Mouse (Mus musculus) left cerebral cortex, postnatal 14 days (tissue): ENCODE measurements around the gene Ddx4. TPM values are rescaled to one million over a fixed set of nuclear protein-coding genes. Genes with fewer than 3 reads are reported as not detected.
A peak's percentile ranks its signal among the peaks of the same experiment; 100 is the strongest.
"Not testable (repeated sequence)": the region's sequence is repeated elsewhere in the genome, so short reads cannot be mapped to it uniquely, and the experiment has no call there.

Source experiments
- DNase-seq, 2 experiments: peaks; one replicate each; pipeline ENCODE4 v3.0.0; 2021 to 2022; ENCODE audit warnings: low spot score in 2 of 2, mixed read lengths in 1 of 2
- intact Hi-C: fragments of 180-260 bp; cut with DNase I; formaldehyde crosslinking; loops from one replicate; pipeline ENCODE4 v1.15.1; 2025
- total RNA-seq, 2 experiments: library from RNA; stranded (reverse); gene quantifications; 2 replicates each; pipeline ENCODE4 v1.2.3; 2021

Gene Ddx4
- total RNA-seq, 2 experiments from 2014 or later: 0.78 to 1.2 TPM

GRCm38 (mm10) chr13:112644996-112645395, 7.3 kb downstream of the Ddx4 start:
- DNase-seq: no peak
- intact Hi-C loops: no loop called here

- intact Hi-C loops: no loop called here
- DNase-seq: no peak
These were observed 9.4 kb downstream of the Ddx4 start for GRCm38 (mm10) chr13:112642897-112643296.

DNA sequence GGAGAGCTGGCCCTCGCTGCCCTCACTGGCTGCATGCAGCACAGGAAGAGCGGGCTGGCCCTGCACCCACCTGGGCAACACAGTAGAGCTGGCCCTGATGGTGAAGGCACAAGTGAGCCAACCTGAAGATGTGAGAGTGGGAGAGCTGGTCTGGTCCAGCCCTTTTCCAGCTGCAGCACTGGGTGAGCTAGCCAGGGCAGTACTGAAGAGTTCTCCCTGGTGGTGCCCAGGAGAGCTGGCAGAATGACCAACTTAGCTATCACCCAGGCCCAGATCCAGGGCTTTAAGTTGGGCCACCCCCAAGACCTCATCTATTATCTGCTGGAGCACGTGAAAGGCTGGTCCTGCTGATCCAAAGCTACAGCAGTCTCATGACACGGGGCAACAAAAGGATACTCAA, 13.2 kb downstream of the Ddx4 start:
- DNase-seq: no peak
- intact Hi-C loops: loop anchor here (5.0 kb wide), 1 partner anchor 662 kb away; no protein-coding TSS in a partner anchor

GRCm38 (mm10) chr13:112636498-112636897, 15.8 kb downstream of the Ddx4 start:
- intact Hi-C loops: loop anchor here (5.0 kb wide), 1 partner anchor 659 kb away; no protein-coding TSS in a partner anchor
- DNase-seq: no peak

DNA sequence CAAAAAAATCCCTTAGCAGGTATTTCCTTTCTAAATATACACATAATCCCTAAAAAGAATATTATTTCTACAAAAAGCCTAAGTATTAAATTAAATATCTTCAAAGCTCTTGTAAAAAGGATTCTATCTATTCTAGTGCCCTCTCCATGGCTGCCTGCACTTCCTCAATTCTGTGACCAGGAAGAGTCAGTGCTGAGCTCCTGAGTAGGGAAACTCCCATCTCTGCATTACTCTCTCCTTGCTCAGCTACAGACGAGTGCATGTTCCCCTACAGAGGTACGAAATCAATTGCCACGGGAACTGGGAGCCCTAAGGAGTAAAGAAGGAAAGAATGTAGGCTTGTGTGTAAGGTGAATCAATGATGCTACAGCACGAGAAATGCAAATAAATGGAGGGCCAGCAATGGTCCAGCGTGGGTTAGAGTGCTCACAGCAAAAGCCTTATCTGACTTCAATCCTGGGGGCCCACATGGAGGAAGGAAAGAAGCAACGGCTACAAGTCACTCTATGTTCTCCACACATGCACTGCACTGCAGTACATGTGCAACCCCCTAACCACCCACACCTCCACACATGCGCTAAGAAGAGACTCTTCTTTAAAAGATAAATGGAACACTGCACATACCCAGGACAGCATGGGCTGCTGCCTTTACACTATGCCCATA, 17.0 kb downstream of the Ddx4 start:
- DNase-seq: peak in 1 of 2 experiments; percentile 6
- intact Hi-C loops: loop anchor here (5.0 kb wide), 1 partner anchor 658 kb away; no protein-coding TSS in a partner anchor

DNA sequence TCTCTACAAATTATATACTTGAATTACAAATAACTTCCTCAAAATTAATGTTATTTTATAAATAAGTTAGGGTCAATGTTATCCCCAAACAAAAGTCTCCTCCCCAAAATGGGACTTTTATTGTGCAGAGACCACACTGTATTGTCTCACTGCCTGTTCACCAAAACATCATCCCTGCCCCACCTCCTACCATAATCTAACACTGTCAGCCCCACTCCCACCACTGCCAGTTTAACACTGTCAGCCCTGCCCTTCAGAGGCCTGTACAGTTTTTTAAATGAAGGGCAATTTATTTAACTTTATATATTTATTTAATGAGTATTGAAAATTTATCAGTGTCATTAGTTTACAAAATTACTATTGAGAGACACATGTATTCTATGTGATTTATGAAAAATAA, 26.7 kb downstream of the Ddx4 start:
- DNase-seq: no peak
- intact Hi-C loops: no loop called here

DNA sequence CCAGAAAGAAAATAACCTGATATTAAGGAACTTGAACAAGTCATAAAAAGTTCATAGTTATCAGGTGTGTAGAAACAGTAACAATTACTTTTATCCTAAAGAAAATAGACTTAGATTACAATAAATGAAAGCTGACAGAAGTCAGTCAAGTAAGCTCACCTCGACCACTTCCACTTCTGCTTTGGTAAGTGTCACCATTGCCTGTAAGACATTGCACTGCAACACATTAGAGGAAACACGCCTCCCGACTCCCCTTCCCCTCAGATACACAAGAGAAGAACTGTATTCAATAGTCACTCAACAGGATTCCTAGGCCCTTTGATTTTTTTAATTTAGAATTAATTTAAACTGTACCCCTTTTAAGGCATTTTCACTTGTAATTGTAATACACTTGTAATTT, 27.7 kb downstream of the Ddx4 start:
- intact Hi-C loops: no loop called here
- DNase-seq: no peak

DNA sequence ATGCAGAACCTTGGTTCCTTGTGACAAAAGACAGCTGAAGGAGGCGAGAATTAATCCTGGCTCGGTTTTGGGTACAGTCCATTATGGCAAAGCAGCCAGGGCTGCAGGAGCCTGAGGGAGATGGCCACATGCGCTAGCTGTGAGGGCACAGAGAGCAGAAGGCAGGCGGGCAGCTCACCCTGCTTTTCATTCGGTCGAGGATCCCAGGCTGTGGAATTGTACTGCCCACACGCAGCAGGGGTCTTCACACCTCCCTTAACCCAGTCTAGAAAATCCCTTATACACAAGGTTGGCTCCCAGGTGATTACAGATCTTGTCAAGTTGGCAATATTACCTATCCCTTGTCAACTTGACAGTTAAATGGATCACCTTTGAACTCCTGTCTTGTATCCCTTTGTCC, 28.6 kb downstream of the Ddx4 start:
- DNase-seq: no peak
- intact Hi-C loops: no loop called here

DNA sequence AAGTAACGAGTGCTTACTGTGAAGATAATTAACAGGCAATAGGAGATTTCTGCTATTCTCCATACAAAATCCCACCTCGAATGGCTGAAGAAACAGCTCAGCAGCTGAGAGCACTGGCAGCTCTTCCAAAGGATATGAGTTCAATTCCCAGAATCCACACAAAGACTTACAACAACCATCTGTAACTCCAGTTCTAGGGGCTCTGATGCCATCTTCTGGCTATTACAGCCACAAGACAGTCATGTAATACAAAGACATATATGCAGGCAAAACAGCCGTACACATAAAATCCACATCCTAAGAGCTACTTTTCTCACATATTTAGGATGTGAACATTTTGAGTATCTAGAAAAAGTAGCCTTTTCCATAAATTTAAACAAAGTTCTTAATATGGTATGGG, 30.7 kb downstream of the Ddx4 start:
- intact Hi-C loops: no loop called here

DNA sequence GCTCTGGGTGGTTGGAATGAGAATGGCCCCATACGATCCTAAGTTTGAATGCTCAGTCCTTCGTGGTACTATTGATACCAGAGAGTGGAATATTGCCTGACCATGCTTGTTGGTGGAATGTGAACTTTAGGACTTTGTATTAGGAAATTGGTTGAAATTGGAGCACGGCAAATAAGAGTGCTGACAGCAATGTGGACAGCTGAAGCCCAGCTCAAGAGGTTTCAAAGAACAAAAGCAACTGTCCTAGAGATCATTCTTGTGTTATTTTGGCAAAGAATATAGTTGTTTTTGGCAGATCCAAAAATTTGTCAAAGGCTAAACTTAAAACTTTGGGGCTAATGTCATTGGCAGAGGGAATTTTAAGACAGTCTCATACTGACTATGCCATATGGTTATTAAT, 43.7 kb downstream of the Ddx4 start:
- DNase-seq: no peak
- intact Hi-C loops: no loop called here

More for the DNA sequence above, 30.7 kb downstream of the Ddx4 start:
- no peak for DNase-seq

GRCm38 (mm10) chr13:112604411-112604810, 47.9 kb downstream of the Ddx4 start:
- DNase-seq: no peak
- intact Hi-C loops: no loop called here

DNA sequence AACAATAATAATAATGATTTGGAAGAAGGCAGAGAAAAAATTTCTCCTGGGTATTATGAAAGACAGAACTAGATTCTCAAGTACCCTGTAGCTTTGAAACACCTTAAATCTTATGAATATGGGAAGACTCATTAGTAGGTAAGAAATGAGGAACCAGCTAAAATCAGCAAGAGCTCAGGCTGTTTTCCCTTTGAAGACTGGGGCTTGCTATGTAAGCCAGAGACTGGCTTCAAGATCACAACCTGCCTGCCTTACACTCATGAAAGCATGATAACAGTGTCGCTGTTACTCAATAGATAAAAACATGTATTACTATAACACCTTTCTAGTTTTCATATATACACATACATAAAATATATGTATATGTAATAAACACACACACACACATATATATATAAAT, 48.4 kb downstream of the Ddx4 start:
- no peak for DNase-seq
- intact Hi-C loops: no loop called here

- intact Hi-C loops: no loop called here
- DNase-seq: no peak
These were observed 49.7 kb downstream of the Ddx4 start for GRCm38 (mm10) chr13:112602607-112603006.

DNA sequence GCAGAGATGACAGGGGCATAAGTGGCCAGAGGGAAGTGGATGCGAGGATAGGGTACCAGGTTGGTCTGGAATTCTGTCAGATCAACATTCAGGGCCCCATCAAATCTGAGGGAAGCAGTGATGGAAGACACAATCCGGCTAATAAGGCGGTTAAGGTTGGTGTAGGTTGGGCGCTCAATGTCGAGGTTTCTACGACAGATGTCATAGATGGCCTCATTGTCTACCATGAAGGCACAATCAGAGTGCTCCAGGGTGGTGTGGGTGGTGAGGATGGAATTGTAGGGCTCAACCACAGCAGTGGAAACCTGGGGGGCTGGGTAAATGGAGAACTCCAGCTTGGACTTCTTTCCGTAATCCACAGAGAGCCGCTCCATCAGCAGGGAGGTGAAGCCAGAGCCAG, 58.0 kb downstream of the Ddx4 start, which contains the start of gene Il31ra:
Gene Il31ra, minus strand, starts transcription at position 101 of the 400 bp plus-strand sequence.
- DNase-seq, intact Hi-C loops: not testable (repeated sequence)

GRCm38 (mm10) chr13:112590254-112590653, 62.0 kb downstream of the Ddx4 start:
- DNase-seq: no peak
- intact Hi-C loops: no loop called here

GRCm38 (mm10) chr13:112589625-112590024, 62.6 kb downstream of the Ddx4 start:
- intact Hi-C loops: no loop called here
- no peak for DNase-seq

DNA sequence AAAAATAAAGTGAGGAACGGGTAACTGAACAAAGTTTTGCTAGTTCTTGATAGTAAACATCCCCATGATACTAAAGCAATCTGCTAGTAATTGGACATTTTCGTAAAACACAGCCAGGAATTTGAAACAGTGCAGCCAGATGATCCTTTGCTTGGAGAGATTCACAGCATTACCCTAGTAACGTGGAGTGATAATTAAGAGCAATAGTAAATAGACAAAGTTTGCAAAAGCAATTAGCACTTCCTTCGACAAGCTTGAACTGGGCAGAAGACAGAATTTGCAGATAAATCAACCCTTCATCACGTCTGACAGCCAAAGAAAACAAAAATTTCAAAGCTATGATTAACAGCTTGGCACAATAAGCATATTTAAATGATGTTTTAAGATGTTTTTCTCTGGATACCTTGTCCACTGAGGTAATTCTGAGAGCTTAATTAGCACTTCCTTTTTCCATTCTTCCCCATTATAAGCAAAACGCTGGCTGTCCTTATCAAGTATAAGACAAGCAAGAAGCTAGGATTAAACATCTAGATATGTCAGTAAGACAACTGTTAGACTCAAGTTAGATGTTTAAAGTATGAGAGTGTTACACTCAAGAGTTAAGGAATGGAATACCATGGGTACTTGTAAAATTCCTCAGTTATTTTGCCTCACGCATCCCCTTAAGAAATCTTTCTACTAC, 67.6 kb downstream of the Ddx4 start:
- DNase-seq: no peak
- intact Hi-C loops: no loop called here

GRCm38 (mm10) chr13:112582291-112582690, 70.0 kb downstream of the Ddx4 start:
- intact Hi-C loops: no loop called here
- no peak for DNase-seq

GRCm38 (mm10) chr13:112581796-112582195, 70.5 kb downstream of the Ddx4 start:
- DNase-seq: no peak
- intact Hi-C loops: no loop called here

DNA sequence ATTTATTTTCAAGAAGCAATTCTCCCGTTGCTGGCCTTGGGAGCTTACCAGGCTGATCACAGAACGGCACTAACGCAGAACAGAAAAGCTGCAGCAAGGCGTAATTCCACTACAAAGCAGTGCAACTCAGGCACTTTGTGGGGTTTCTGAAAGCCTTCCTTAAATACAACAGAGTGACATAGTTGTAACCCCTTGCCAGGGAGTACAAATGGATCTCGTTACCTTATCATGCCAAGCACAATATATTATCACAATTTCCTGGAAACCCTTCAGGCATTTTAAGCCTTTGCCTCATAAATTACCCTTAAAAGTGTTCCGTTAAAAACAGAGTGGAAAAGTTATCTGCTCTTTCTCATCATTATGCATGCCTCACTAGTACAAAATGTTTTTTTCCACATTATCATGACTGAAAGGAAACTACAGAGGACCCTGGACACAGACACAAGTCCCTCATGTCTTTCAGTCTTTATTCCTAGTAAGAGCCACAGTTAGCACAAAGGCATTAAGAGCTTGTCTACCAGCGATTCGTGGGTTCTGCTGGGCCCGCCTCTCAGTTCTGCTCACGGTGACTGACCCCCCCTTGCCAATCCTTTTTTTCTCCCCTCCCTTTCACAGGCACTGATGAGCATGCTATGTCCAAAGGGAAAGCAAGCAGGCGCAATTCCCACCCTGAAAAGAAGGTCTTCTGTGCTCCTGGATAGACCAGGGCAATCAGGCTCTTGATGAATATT, 71.5 kb downstream of the Ddx4 start:
- intact Hi-C loops: no loop called here
- no peak for DNase-seq
